Mouse (Mus musculus): ENCODE results near the gene Retreg3. TPM values are rescaled to one million over a fixed set of nuclear protein-coding genes. Genes with fewer than 3 reads are reported as not detected.
A peak's percentile ranks its signal among the peaks of the same experiment; 100 is the strongest.
"Not testable (repeated sequence)": the region's sequence is repeated elsewhere in the genome, so short reads cannot be mapped to it uniquely, and the experiment has no call there.

The Retreg3 gene
- polyA plus RNA-seq, 1 experiment from 2014 or later = 12.2 TPM

- H3K36me3 ChIP-seq (ENCODE audit: control insufficient read depth, insufficient read depth, low read length) = peaks cover 19% of the 10 kb centered on the region
- DNase-seq (ENCODE audit: low spot score) (no peak), ATAC-seq (replicated peaks; ENCODE audit: low FRiP score) (no peak)
- H3K4me1 ChIP-seq (replicated peaks; ENCODE audit: control insufficient read depth, insufficient read depth, low read length) = peaks cover 8% of the 10 kb centered on the region
- H3K4me3 ChIP-seq (ENCODE audit: low read depth, low read length) = no peak overlapping the region
- H3K9ac ChIP-seq (ENCODE audit: low read depth, low read length) = no peak overlapping the region; the same call in 1 of the 2 replicates
- WGBS = 39% methylated on average over 18 of the region's 18 CpGs
- H3K9me3 ChIP-seq (ENCODE audit: control insufficient read depth, low read length) = no peaks in the 10 kb centered on the region
- H3K27ac ChIP-seq (ENCODE audit: low read depth, low read length) = no peak overlapping the region
- no peak overlapping the region for H3K4me2 ChIP-seq
- H3K27me3 ChIP-seq (replicated peaks; ENCODE audit: control insufficient read depth, insufficient read depth, low read length) = no peaks in the 10 kb centered on the region
Measured at GRCm38 (mm10) chr11:101130056-101130756, 10.5 kb upstream of the Retreg3 start.

- no peak overlapping the region for H3K4me3 ChIP-seq (ENCODE audit: low read depth, low read length)
- no peak for ATAC-seq (replicated peaks; ENCODE audit: low FRiP score)
- no peak for DNase-seq (ENCODE audit: low spot score)
- no peaks in the 10 kb centered on the region for H3K27me3 ChIP-seq (replicated peaks; ENCODE audit: control insufficient read depth, insufficient read depth, low read length)
- WGBS = 78% methylated on average over 11 of the region's 11 CpGs
- peaks cover 19% of the 10 kb centered on the region for H3K36me3 ChIP-seq (ENCODE audit: control insufficient read depth, insufficient read depth, low read length)
- H3K27ac ChIP-seq (ENCODE audit: low read depth, low read length) = no peak overlapping the region
- H3K9me3 ChIP-seq (ENCODE audit: control insufficient read depth, low read length) = no peaks in the 10 kb centered on the region
- H3K9ac ChIP-seq (ENCODE audit: low read depth, low read length) = no peak overlapping the region
- peaks cover 8% of the 10 kb centered on the region for H3K4me1 ChIP-seq (replicated peaks; ENCODE audit: control insufficient read depth, insufficient read depth, low read length)
- no peak overlapping the region for H3K4me2 ChIP-seq
Measured at GRCm38 (mm10) chr11:101128996-101129577, 9.4 kb upstream of the Retreg3 start.

GRCm38 (mm10) chr11:101127075-101127474 lies 7.4 kb upstream of the Retreg3 start:
- Histone ChIP-seq H3K4me3 (ENCODE audit: low read depth, low read length) (no peak overlapping the region), H3K4me2 (no peak overlapping the region), H3K9me3 (ENCODE audit: control insufficient read depth, low read length) (no peaks in the 10 kb centered on the region), H3K4me1 (replicated peaks; ENCODE audit: control insufficient read depth, insufficient read depth, low read length) (peaks cover 8% of the 10 kb centered on the region), H3K36me3 (ENCODE audit: control insufficient read depth, insufficient read depth, low read length) (peaks cover 22% of the 10 kb centered on the region), H3K9ac (ENCODE audit: low read depth, low read length) (no peak overlapping the region), H3K27ac (ENCODE audit: low read depth, low read length) (no peak overlapping the region), H3K27me3 (replicated peaks; ENCODE audit: control insufficient read depth, insufficient read depth, low read length) (no peaks in the 10 kb centered on the region)
- 95% methylated on average over 1 of the region's 1 CpGs for WGBS
- ATAC-seq (replicated peaks; ENCODE audit: low FRiP score) (no peak), DNase-seq (ENCODE audit: low spot score) (no peak)

GRCm38 (mm10) chr11:101125008-101125407 lies 5.3 kb upstream of the Retreg3 start:
- H3K9me3 ChIP-seq (ENCODE audit: control insufficient read depth, low read length); H3K4me1 ChIP-seq (replicated peaks; ENCODE audit: control insufficient read depth, insufficient read depth, low read length); H3K27me3 ChIP-seq (replicated peaks; ENCODE audit: control insufficient read depth, insufficient read depth, low read length); DNase-seq (ENCODE audit: low spot score); H3K9ac ChIP-seq (ENCODE audit: low read depth, low read length); H3K4me2 ChIP-seq; H3K4me3 ChIP-seq (ENCODE audit: low read depth, low read length); H3K27ac ChIP-seq (ENCODE audit: low read depth, low read length); ATAC-seq (replicated peaks; ENCODE audit: low FRiP score): not testable (repeated sequence)
- 93% methylated on average over 7 of the region's 9 CpGs for WGBS
- H3K36me3 ChIP-seq (ENCODE audit: control insufficient read depth, insufficient read depth, low read length) = peaks cover 22% of the 10 kb centered on the region

GRCm38 (mm10) chr11:101124494-101124893 lies 4.8 kb upstream of the Retreg3 start:
- H3K4me3 ChIP-seq (ENCODE audit: low read depth, low read length); H3K27ac ChIP-seq (ENCODE audit: low read depth, low read length); H3K4me1 ChIP-seq (replicated peaks; ENCODE audit: control insufficient read depth, insufficient read depth, low read length); H3K4me2 ChIP-seq; H3K9ac ChIP-seq (ENCODE audit: low read depth, low read length); H3K9me3 ChIP-seq (ENCODE audit: control insufficient read depth, low read length); DNase-seq (ENCODE audit: low spot score); H3K27me3 ChIP-seq (replicated peaks; ENCODE audit: control insufficient read depth, insufficient read depth, low read length); ATAC-seq (replicated peaks; ENCODE audit: low FRiP score): not testable (repeated sequence)
- WGBS = 87% methylated on average over 8 of the region's 8 CpGs
- peaks cover 22% of the 10 kb centered on the region for H3K36me3 ChIP-seq (ENCODE audit: control insufficient read depth, insufficient read depth, low read length)

GRCm38 (mm10) chr11:101120545-101121188 lies 974 bp upstream of the Retreg3 start:
- Histone ChIP-seq H3K9ac (ENCODE audit: low read depth, low read length) (peak overlapping the region; percentile 62), H3K36me3 (ENCODE audit: control insufficient read depth, insufficient read depth, low read length) (peaks cover 7% of the 10 kb centered on the region), H3K4me1 (replicated peaks; ENCODE audit: control insufficient read depth, insufficient read depth, low read length) (peaks cover 18% of the 10 kb centered on the region), H3K4me2 (peak overlapping the region; percentile 89), H3K27me3 (replicated peaks; ENCODE audit: control insufficient read depth, insufficient read depth, low read length) (no peaks in the 10 kb centered on the region), H3K9me3 (ENCODE audit: control insufficient read depth, low read length) (no peaks in the 10 kb centered on the region), H3K27ac (ENCODE audit: low read depth, low read length) (peak overlapping the region; percentile 88), H3K4me3 (ENCODE audit: low read depth, low read length) (peak overlapping the region; percentile 98)
- DNase-seq (ENCODE audit: low spot score) = no peak
- WGBS = 25% methylated on average over 19 of the region's 19 CpGs
- ATAC-seq (replicated peaks; ENCODE audit: low FRiP score) = no peak

- DNase-seq (ENCODE audit: low spot score) = peak; percentile 51
- H3K9me3 ChIP-seq (ENCODE audit: control insufficient read depth, low read length) = no peaks in the 10 kb centered on the region
- H3K4me1 ChIP-seq (replicated peaks; ENCODE audit: control insufficient read depth, insufficient read depth, low read length) = peaks cover 18% of the 10 kb centered on the region
- WGBS = under 1% methylated on average over 39 of the region's 39 CpGs
- peak overlapping the region; percentile 80 for H3K27ac ChIP-seq (ENCODE audit: low read depth, low read length)
- peak overlapping the region; percentile 90 for H3K9ac ChIP-seq (ENCODE audit: low read depth, low read length)
- H3K4me3 ChIP-seq (ENCODE audit: low read depth, low read length) = peak overlapping the region; percentile 98
- H3K36me3 ChIP-seq (ENCODE audit: control insufficient read depth, insufficient read depth, low read length) = 0 out of 2 replicates have a peak, but pooled peaks cover 3% of the 10 kb centered on the region
- H3K27me3 ChIP-seq (replicated peaks; ENCODE audit: control insufficient read depth, insufficient read depth, low read length) = no peaks in the 10 kb centered on the region
- peak; percentile 72 for ATAC-seq (replicated peaks; ENCODE audit: low FRiP score)
- peak overlapping the region; percentile 83 for H3K4me2 ChIP-seq
Measured at GRCm38 (mm10) chr11:101119131-101119760, 447 bp downstream of the Retreg3 start.

GRCm38 (mm10) chr11:101118105-101118504 lies 1.6 kb downstream of the Retreg3 start:
- ATAC-seq (replicated peaks; ENCODE audit: low FRiP score) (no peak), DNase-seq (ENCODE audit: low spot score) (no peak)
- no peaks in the 10 kb centered on the region for H3K9me3 ChIP-seq (ENCODE audit: control insufficient read depth, low read length)
- peak overlapping the region; percentile 83 for H3K4me2 ChIP-seq
- H3K36me3 ChIP-seq (ENCODE audit: control insufficient read depth, insufficient read depth, low read length) = no peaks in the 10 kb centered on the region
- H3K4me1 ChIP-seq (replicated peaks; ENCODE audit: control insufficient read depth, insufficient read depth, low read length) = peaks cover 18% of the 10 kb centered on the region
- H3K9ac ChIP-seq (ENCODE audit: low read depth, low read length) = peak overlapping the region; percentile 90; the same call in 1 of the 2 replicates
- no peaks in the 10 kb centered on the region for H3K27me3 ChIP-seq (replicated peaks; ENCODE audit: control insufficient read depth, insufficient read depth, low read length)
- peak overlapping the region; percentile 98 for H3K4me3 ChIP-seq (ENCODE audit: low read depth, low read length)
- no peak overlapping the region for H3K27ac ChIP-seq (ENCODE audit: low read depth, low read length)
- WGBS = 21% methylated on average over 4 of the region's 4 CpGs

All from liver, embryonic 11.5 days (tissue).